Mouse (Mus musculus): ENCODE results near the gene Siglecg. TPM values are rescaled to one million over a fixed set of nuclear protein-coding genes. Genes with fewer than 3 reads are reported as not detected.
"Not testable (repeated sequence)": the region's sequence is repeated elsewhere in the genome, so short reads cannot be mapped to it uniquely, and the experiment has no call there.

The Siglecg gene
- polyA plus RNA-seq (2015; fragmentation: Nextera tagmentation; extraction: Ambion mirVana), result 0.06 and 0.12 TPM in 2 replicates

DNA sequence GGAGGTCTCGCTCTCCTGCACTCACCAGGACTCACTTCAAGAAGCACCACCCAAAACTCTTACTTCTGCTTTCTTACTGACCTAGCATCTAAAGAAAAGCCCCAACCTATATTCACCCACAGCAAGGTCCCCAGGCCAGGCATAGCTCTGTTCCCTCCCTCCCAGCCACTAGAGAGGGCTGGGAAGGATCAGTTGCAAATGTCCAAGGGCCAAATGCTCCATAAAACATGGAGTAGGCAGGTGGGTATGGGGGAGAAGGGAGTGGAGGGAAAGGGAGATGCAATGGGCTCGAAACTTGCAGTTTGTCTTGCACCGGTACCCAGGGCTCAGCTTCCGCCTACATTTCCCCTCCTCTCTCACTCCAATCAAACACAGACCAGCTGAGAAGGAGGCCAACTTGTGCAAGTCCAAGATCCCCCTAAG, at the start of gene Siglecg:
Siglecg (plus strand) TSS at position 74 of the 423 bp plus-strand sequence.
- Histone ChIP-seq H3K27ac (no peak within 1 kb of the TSS), H3K4me3 (no peak within 1 kb of the TSS), H3K4me1 (no peaks in the 10 kb centered on the region), H3K4me2 (no peak within 1 kb of the TSS), H3K9me3 (no peaks in the 10 kb centered on the region), H3K27me3 (no peaks in the 10 kb centered on the region), H3K36me3 (no peaks in the 10 kb centered on the region), H3K9ac (no peak within 1 kb of the TSS)
- ATAC-seq (ENCODE audit: insufficient number of reproducible peaks, low FRiP score, low TSS enrichment, low read depth), result no peak
- WGBS, result 62% methylated on average over 4 of the region's 4 CpGs

DNA sequence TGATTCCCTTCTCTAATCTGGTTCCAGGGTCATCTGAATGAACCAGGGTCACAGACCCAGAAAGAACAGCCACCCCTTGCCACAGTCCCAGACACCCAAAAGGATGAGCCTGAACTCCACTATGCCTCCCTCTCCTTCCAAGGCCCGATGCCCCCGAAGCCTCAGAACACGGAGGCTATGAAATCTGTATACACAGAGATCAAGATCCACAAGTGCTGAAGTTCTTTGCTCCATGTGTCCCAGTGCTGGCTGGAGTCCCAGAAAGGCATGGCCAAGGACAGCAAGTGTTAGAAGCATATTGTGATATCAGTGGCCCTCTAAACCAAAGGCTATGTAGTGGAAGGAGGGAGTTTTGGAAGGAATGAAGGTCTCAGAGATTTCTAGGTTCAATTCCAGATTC, 49.4 kb upstream of the Siglecg start:
- no peak overlapping the region for H3K4me3 ChIP-seq
- H3K4me2 ChIP-seq, result no peak overlapping the region
- 83% methylated on average over 3 of the region's 3 CpGs for WGBS
- no peaks in the 10 kb centered on the region; the same call in 1 of the 2 replicates for H3K4me1 ChIP-seq
- ATAC-seq (ENCODE audit: insufficient number of reproducible peaks, low FRiP score, low TSS enrichment, low read depth), result no peak
- H3K9me3 ChIP-seq, result no peaks in the 10 kb centered on the region
- H3K27ac ChIP-seq, result no peak overlapping the region
- H3K36me3 ChIP-seq, result no peaks in the 10 kb centered on the region
- H3K9ac ChIP-seq, result no peak overlapping the region
- H3K27me3 ChIP-seq, result no peaks in the 10 kb centered on the region

DNA sequence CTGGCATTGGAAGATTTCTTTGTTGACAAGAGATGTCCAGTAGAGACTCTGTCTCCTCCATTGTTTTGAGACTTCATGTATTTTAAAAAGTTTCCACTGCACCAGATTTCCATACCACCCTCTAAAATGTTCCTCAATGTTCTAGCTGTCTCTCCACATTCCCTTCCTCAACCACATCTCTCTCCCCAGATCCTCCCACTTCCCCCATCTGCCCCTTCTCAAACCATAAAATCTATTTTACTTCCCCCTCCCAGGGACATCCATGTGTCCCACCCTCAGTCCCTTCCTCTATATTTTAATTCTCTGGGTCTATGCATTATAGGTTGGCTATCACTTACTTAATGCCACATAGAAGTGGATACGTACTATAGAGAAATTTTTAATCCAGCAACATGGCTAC, 46.6 kb upstream of the Siglecg start:
- Histone ChIP-seq H3K4me2 (no peak overlapping the region), H3K27ac (no peak overlapping the region), H3K9ac (no peak overlapping the region), H3K9me3 (no peaks in the 10 kb centered on the region), H3K4me3 (no peak overlapping the region), H3K4me1 (no peaks in the 10 kb centered on the region), H3K27me3 (no peaks in the 10 kb centered on the region), H3K36me3 (no peaks in the 10 kb centered on the region)
- WGBS, result 80% methylated on average over 1 of the region's 1 CpGs
- no peak for ATAC-seq (ENCODE audit: insufficient number of reproducible peaks, low FRiP score, low TSS enrichment, low read depth)

DNA sequence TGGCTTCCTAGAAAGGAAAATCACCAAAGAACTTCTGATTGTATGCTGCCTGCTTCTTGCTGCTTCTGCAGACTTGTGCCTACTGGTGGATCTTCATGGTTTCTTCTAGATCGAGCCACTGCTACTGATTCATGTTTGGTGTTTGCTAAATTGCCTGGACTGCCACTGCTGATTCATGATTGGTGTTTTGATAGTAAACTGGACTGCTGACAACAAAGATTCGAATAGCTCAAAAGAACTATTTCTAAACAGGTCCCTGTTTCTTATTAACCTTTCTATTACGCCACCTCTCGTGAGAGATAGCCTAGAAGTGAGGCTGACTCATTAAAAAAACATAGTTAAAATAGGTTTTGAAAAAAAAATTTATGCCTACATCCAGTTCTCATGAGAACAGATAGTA, 46.0 kb upstream of the Siglecg start:
- H3K4me2 ChIP-seq, result no peak overlapping the region
- 68% methylated on average over 4 of the region's 4 CpGs for WGBS
- no peak overlapping the region for H3K9ac ChIP-seq
- no peaks in the 10 kb centered on the region for H3K9me3 ChIP-seq
- no peaks in the 10 kb centered on the region for H3K27me3 ChIP-seq
- ATAC-seq (ENCODE audit: insufficient number of reproducible peaks, low FRiP score, low TSS enrichment, low read depth), result no peak
- no peak overlapping the region for H3K4me3 ChIP-seq
- H3K27ac ChIP-seq, result no peak overlapping the region
- no peaks in the 10 kb centered on the region for H3K36me3 ChIP-seq
- H3K4me1 ChIP-seq, result no peaks in the 10 kb centered on the region

DNA sequence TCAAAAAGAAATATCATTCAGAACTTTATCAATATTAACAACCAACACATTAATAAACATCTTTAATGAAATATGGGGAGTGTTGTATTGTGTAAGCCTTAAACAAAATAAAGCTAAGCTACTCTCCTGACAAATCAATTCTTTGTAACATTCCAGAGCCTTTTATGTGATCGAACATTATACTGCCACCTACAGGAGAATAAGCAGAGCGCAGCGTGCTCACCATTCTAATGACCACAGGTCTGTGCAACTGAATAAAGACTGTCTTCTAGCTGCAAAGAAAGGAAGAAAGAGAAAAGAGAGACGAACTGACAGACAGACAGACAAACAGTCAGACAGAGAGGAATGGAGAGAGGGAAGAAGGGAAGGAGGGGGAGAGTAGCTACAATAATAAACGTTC, 29.8 kb upstream of the Siglecg start:
- Histone ChIP-seq H3K36me3 (no peaks in the 10 kb centered on the region), H3K4me3 (no peak overlapping the region), H3K4me1 (no peaks in the 10 kb centered on the region), H3K9ac (no peak overlapping the region), H3K9me3 (no peaks in the 10 kb centered on the region), H3K4me2 (no peak overlapping the region), H3K27me3 (no peaks in the 10 kb centered on the region), H3K27ac (no peak overlapping the region)
- 14% methylated on average over 5 of the region's 5 CpGs for WGBS
- no peak for ATAC-seq (ENCODE audit: insufficient number of reproducible peaks, low FRiP score, low TSS enrichment, low read depth)

DNA sequence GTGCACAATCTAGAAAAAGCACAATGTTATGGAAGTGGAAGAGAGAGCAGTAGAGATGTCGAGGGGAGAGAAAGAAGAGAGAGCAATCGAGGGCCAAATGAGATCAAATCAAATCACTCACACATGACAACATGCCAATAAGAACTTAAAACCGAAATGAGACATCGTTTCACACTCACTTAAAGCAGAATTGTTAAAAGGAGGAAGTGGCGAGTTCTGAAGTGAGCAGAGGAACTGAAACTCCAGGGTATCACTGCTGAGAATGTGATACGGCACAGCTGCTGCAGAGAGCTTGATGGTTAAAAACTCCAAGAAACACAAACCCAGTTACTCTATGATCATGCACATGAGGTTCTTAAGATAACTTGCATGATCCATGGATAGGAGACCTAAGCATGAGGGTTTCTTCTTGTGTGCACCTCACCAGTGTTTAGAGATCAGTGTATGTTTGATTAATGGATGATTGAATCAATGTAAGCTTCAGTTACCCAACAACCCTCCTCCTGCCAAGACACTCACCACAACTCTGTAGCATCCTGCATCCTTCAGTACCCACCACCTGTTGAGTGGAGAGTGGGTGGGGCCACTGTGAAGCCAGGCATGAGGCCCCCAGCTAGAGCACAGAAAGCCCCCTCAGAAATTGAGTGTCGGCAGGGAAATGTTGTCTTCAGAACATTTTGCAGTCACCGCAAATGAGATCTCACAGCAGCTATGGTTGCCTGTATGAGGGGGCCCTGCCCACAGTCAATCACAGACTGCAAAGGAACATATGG, 15.5 kb upstream of the Siglecg start:
- no peak for ATAC-seq (ENCODE audit: insufficient number of reproducible peaks, low FRiP score, low TSS enrichment, low read depth)
- Histone ChIP-seq H3K4me1 (no peaks in the 10 kb centered on the region), H3K4me3 (no peak overlapping the region), H3K27me3 (no peaks in the 10 kb centered on the region), H3K9ac (no peak overlapping the region), H3K4me2 (no peak overlapping the region), H3K36me3 (no peaks in the 10 kb centered on the region), H3K9me3 (no peaks in the 10 kb centered on the region), H3K27ac (no peak overlapping the region)
- 72% methylated on average over 8 of the region's 8 CpGs for WGBS

DNA sequence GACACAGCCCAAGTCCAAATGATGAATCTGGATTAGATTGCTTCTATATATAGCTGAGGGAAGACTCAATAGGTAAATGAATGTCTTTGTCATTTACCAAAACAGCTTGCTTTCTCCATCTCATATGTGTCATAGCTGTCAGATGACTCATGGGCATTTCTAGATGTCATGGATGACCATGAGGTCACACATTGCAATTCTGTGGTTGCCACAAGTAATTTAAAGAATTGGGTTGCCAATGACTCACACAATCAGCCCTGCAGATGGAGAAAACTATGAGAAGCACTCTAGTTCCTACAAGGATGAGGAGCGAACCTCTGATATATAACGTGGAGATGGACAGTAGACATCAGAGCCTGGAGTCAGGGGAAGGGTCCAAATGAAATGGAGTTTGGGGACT, 8.5 kb upstream of the Siglecg start:
- H3K4me3 ChIP-seq, result no peak overlapping the region
- ATAC-seq (ENCODE audit: insufficient number of reproducible peaks, low FRiP score, low TSS enrichment, low read depth), result no peak
- no peaks in the 10 kb centered on the region for H3K4me1 ChIP-seq
- no peaks in the 10 kb centered on the region for H3K36me3 ChIP-seq
- H3K27me3 ChIP-seq, result no peaks in the 10 kb centered on the region
- no peak overlapping the region for H3K4me2 ChIP-seq
- 81% methylated on average over 2 of the region's 2 CpGs for WGBS
- no peaks in the 10 kb centered on the region for H3K9me3 ChIP-seq
- no peak overlapping the region for H3K9ac ChIP-seq
- H3K27ac ChIP-seq, result no peak overlapping the region

DNA sequence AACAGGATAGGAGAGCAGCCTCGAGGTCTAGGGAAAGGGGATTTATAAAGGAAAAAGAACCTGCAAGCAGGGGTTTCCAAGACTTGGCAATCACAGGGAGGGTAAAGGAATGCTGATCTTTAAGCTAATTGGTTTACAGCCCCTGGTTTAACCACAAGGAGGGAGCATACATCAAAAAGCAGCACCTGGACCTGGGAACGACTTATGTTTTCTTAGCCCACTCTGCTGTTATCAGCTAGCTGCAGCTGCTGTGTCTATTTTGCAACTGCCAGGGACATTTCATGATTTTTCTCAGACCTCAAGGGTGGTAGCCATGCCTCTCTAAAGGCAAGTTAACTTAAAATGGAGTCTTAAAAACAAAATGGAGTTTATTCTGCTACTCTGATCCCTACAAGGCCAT, 5.3 kb upstream of the Siglecg start:
- no peak for ATAC-seq (ENCODE audit: insufficient number of reproducible peaks, low FRiP score, low TSS enrichment, low read depth)
- Histone ChIP-seq H3K27ac (no peak overlapping the region), H3K9ac (no peak overlapping the region), H3K27me3 (no peaks in the 10 kb centered on the region), H3K4me1 (no peaks in the 10 kb centered on the region), H3K9me3 (no peaks in the 10 kb centered on the region), H3K4me2 (no peak overlapping the region), H3K4me3 (no peak overlapping the region), H3K36me3 (no peaks in the 10 kb centered on the region)
- WGBS, result 10% methylated on average over 2 of the region's 2 CpGs

DNA sequence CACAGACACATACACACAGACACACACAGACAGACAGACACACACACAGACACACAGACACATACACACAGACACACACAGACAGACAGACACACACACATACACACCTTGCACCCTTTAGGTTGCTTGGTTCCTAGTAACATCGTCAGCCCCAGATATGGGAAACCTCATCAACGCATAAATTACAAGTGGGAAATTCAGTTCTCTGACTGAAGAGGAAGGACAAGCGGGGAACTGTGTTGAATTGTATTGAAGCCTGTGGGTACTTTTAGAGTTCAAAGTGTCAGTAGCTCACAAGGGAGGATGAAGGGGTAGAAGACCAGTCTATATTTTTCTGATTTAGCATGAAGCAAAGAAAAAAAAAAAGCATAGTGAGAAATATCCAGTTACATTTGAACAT, 431 bp upstream of the Siglecg start:
- WGBS, result 86% methylated on average over 3 of the region's 3 CpGs
- no peak overlapping the region for H3K9ac ChIP-seq
- no peaks in the 10 kb centered on the region for H3K27me3 ChIP-seq

DNA sequence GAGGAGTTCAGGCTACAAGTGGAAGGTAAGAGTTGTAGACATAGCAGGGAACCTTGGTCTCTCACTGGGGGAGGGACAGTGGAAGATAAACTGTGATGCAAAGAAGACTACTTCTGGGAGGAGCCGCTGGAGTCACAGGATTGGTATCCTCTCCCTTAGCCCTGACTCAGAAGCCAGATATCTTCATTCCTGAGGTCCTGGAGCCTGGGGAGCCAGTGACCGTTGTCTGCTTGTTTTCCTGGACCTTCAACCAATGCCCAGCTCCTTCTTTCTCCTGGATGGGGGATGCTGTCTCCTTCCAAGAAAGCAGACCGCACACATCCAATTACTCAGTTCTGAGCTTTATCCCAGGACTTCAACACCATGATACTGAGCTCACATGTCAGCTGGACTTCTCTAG, 1.1 kb downstream of the Siglecg start:
- Histone ChIP-seq H3K9me3 (no peaks in the 10 kb centered on the region), H3K4me3 (no peak overlapping the region), H3K4me1 (no peaks in the 10 kb centered on the region), H3K27me3 (no peaks in the 10 kb centered on the region), H3K4me2 (no peak overlapping the region), H3K9ac (no peak overlapping the region), H3K27ac (no peak overlapping the region), H3K36me3 (no peaks in the 10 kb centered on the region)
- ATAC-seq (ENCODE audit: insufficient number of reproducible peaks, low FRiP score, low TSS enrichment, low read depth), result no peak
- 81% methylated on average over 3 of the region's 3 CpGs for WGBS

More for the DNA sequence above, 431 bp upstream of the Siglecg start:
- Histone ChIP-seq H3K36me3 (no peaks in the 10 kb centered on the region), H3K4me2 (no peak overlapping the region), H3K27ac (no peak overlapping the region), H3K9me3 (no peaks in the 10 kb centered on the region), H3K4me1 (no peaks in the 10 kb centered on the region), H3K4me3 (no peak overlapping the region)
- ATAC-seq (ENCODE audit: insufficient number of reproducible peaks, low FRiP score, low TSS enrichment, low read depth), result no peak

DNA sequence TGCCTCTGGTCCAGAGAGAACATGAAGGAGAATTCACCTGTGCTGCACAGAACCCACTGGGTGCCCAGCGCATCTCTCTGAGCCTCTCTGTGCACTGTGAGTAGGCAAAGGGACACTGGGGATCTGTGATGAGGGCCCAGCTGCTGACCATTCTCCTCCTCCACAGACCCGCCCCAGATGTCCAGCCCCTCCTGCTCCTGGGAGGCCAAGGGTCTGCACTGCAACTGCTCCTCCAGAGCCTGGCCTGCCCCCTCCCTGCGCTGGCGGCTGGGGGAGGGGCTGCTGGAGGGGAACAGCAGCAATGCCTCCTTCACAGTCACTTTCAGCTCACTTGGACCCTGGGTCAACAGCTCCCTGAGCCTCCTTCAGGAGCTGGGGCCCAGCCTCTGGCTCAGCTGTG, 3.7 kb downstream of the Siglecg start:
- not testable (repeated sequence) for H3K27me3 ChIP-seq; H3K4me3 ChIP-seq; ATAC-seq (ENCODE audit: insufficient number of reproducible peaks, low FRiP score, low TSS enrichment, low read depth); H3K36me3 ChIP-seq; H3K4me2 ChIP-seq; H3K9ac ChIP-seq; H3K9me3 ChIP-seq; H3K27ac ChIP-seq; H3K4me1 ChIP-seq
- WGBS, result 36% methylated on average over 4 of the region's 4 CpGs

DNA sequence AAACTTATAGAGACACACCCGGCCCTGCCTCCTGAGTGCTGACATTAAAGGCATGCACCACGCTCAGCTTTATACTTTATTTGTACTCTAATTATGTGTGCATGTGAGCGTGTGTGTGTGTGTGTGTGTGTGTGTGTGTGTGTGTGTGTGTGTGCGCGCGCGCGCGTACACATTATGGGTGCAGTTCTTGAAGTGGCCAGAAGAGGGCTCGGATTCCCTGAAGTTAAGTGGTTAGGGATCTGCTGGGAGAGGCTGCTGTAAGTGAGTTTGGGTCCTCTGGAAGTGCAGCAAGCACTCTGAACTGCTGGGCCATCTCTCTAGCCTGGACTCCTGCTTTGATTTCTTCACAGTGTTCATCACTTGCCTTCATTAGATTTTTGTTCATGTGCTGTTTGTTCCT, 9.3 kb downstream of the Siglecg start:
- Histone ChIP-seq H3K9ac (no peak overlapping the region), H3K4me3 (no peak overlapping the region), H3K27me3 (no peaks in the 10 kb centered on the region), H3K27ac (no peak overlapping the region), H3K4me2 (no peak overlapping the region), H3K36me3 (no peaks in the 10 kb centered on the region), H3K9me3 (no peaks in the 10 kb centered on the region), H3K4me1 (no peaks in the 10 kb centered on the region)
- ATAC-seq (ENCODE audit: insufficient number of reproducible peaks, low FRiP score, low TSS enrichment, low read depth), result no peak
- 87% methylated on average over 10 of the region's 10 CpGs for WGBS

Data from limb, embryonic 15.5 days (tissue).